Mouse (Mus musculus) embryo, embryonic 10.5 days (tissue): Measurements from ENCODE around the gene Nosip.
"Not testable (repeated sequence)": the region's sequence is repeated elsewhere in the genome, so short reads cannot be mapped to it uniquely, and the experiment has no call there.

ENCODE experiments used
- DNase-seq: peaks from one replicate; pipeline ENCODE4 v3.0.0-alpha.2; 2015; ENCODE audit warnings: low spot score

Gene Nosip

GRCm38 (mm10) chr7:45112529-45112928 is 50.3 kb downstream of the Nosip start:
- no peak for DNase-seq

GRCm38 (mm10) chr7:45113476-45113875 is 51.2 kb downstream of the Nosip start:
- no peak for DNase-seq

DNA sequence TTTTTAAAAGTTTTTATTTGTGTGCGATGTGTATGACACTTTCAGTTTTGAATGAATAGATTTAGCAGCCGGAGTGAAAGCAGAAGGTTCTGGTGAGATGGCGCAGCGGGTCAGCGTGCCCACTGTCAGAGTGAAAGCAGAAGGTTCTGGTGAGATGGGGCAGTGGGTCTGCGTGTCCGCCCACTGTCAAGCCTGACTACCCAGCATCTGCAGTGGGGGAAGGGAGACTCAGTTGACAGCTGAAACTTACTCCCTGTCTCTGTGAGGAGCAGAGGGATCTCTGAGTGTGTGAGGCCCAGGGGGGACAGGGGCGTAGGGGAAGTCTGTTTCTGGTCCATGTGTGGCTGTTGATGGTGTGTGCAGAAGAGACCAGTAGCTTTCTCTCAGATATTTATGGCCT is 55.3 kb downstream of the Nosip start:
- no peak for DNase-seq

GRCm38 (mm10) chr7:45118336-45118735 is 56.1 kb downstream of the Nosip start:
- DNase-seq, result no peak

- DNase-seq, result no peak
Observed at GRCm38 (mm10) chr7:45119780-45120709, 57.8 kb downstream of the Nosip start.

DNA sequence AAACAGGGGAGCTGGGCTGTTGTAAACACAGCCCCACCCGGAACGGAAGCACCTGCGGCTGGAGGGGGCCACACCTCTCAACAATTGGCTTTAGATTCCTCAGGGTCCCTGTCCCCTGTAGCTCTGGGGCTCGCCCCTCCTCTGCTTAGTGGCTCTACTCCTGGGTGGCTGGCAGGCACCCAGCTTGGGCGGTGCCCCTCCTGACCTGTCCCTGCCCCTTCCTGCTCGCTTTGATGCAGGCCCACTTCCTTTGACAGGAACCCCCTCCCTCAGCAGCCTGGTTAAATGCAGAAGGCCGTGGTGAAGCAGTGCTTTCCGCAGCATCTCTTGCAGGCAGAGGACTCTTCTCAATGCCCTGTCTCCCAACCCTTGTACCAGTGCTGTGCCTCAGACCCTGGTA is 59.2 kb downstream of the Nosip start:
- no peak for DNase-seq

GRCm38 (mm10) chr7:45121966-45122365 is 59.7 kb downstream of the Nosip start:
- no peak for DNase-seq

DNA sequence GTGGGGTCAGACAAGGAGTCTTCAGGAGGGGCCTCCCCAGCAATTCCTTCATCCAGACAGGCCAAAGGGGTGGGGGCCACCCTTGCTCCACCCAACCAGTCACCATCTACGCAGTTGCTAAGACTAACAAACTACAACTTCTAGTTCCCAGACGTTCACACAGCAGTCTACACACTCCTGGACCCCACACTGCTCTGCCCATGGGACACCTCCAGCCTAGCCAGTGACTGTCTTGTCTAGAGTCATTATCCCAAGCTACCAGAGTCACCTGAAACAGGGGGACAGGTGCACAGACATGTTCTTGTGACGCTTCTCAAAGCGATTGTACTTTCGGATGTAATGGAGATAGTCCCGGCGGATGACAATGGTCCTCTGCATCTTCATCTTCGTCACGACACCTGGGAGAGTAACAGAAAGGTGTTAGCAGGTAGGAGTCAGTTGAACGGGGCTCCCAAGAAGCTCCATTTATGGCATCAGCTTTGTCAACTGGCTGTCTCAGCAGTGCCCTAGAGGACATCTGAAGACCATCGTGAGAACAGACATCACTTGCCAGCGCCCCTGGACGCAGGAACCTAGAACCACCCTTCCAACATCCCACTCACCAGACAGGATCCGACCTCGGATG is 60.4 kb downstream of the Nosip start:
- DNase-seq, result no peak

- DNase-seq, result no peak
Observed at GRCm38 (mm10) chr7:45123186-45123570, 60.9 kb downstream of the Nosip start.

- DNase-seq, result peak; percentile 100
Observed at GRCm38 (mm10) chr7:45124224-45125143, 62.3 kb downstream of the Nosip start, which contains the start of gene Rps11. Gene Rps11 (minus strand): TSS chr7:45124439.

- DNase-seq, result peak; percentile 85
Observed at GRCm38 (mm10) chr7:45125144-45125600, 62.9 kb downstream of the Nosip start.

- not testable (repeated sequence) for DNase-seq
Observed at GRCm38 (mm10) chr7:45125649-45126048, 63.4 kb downstream of the Nosip start.

DNA sequence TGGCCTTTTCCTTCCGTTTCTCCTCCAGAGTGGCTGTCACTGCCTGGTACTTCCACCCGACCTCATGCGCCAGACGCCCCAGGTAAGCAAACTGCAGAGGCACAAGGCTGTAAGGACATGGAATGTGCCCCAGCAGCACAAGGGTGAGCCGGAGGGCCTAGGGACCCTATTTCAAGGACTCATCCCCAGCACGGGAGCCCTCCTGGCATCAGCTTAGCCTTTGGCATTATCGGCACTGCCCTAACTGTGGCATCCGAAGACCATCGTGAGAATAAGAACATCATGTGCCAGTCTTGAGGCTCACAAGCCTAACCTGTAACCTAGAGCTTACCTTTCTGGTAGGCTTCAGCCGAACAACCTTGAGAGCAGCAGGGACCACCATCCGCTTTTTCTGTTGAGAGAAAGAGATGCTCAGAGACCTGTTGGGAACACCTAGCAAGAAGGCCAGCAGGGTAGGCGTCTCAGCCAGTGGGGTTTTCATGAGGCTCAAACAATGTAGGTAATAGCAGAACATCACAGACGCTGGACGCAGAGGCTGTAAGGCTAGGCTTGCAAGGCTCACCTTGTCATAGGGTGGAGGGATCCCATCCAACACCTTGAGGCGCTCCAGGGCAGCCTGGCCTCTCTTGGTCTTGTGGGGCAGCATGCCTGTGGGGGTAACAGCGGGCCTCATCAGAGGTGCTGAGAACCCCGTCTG is 64.1 kb downstream of the Nosip start:
- DNase-seq, result no peak

- no peak for DNase-seq
Observed at GRCm38 (mm10) chr7:45126844-45127699, 64.8 kb downstream of the Nosip start.
